Mouse (Mus musculus): ENCODE results near the gene Chrnb2.

Chrnb2 gene

GRCm38 (mm10) chr3:89780102-89780501, 15.7 kb upstream of the Chrnb2 start:
- DNase-seq (ENCODE audit: low read depth, low spot score): no peak

GRCm38 (mm10) chr3:89776001-89776400, 11.6 kb upstream of the Chrnb2 start:
- no peak for DNase-seq (ENCODE audit: low read depth, low spot score)

GRCm38 (mm10) chr3:89774236-89774960, 10.0 kb upstream of the Chrnb2 start:
- DNase-seq (ENCODE audit: low read depth, low spot score): no peak

GRCm38 (mm10) chr3:89773740-89774211, 9.3 kb upstream of the Chrnb2 start:
- no peak for DNase-seq (ENCODE audit: low read depth, low spot score)

GRCm38 (mm10) chr3:89772968-89773709, 8.7 kb upstream of the Chrnb2 start, which contains the start of gene Ube2q1:
Ube2q1 (plus strand) TSS chr3:89773616.
- DNase-seq (ENCODE audit: low read depth, low spot score): peak; percentile 98

GRCm38 (mm10) chr3:89772588-89772967, 8.1 kb upstream of the Chrnb2 start:
- DNase-seq (ENCODE audit: low read depth, low spot score): peak; percentile 78

- no peak for DNase-seq (ENCODE audit: low read depth, low spot score)
These were observed 6.1 kb upstream of the Chrnb2 start for GRCm38 (mm10) chr3:89770425-89771002.

- no peak for DNase-seq (ENCODE audit: low read depth, low spot score)
These were observed 5.2 kb upstream of the Chrnb2 start for GRCm38 (mm10) chr3:89769584-89769983.

GRCm38 (mm10) chr3:89759786-89760185, 4.6 kb downstream of the Chrnb2 start:
- DNase-seq (ENCODE audit: low read depth, low spot score): no peak

GRCm38 (mm10) chr3:89757851-89758250, 6.6 kb downstream of the Chrnb2 start:
- DNase-seq (ENCODE audit: low read depth, low spot score): no peak

GRCm38 (mm10) chr3:89755283-89755682, 9.1 kb downstream of the Chrnb2 start:
- DNase-seq (ENCODE audit: low read depth, low spot score): no peak

GRCm38 (mm10) chr3:89752307-89752706, 12.1 kb downstream of the Chrnb2 start:
- no peak for DNase-seq (ENCODE audit: low read depth, low spot score)

- no peak for DNase-seq (ENCODE audit: low read depth, low spot score)
These were observed 25.9 kb downstream of the Chrnb2 start for GRCm38 (mm10) chr3:89738509-89738908.

GRCm38 (mm10) chr3:89732091-89732490, 32.3 kb downstream of the Chrnb2 start:
- no peak for DNase-seq (ENCODE audit: low read depth, low spot score)

- DNase-seq (ENCODE audit: low read depth, low spot score): peak; percentile 74
These were observed 33.8 kb downstream of the Chrnb2 start for GRCm38 (mm10) chr3:89730350-89731331.

GRCm38 (mm10) chr3:89728848-89729247, 35.6 kb downstream of the Chrnb2 start:
- DNase-seq (ENCODE audit: low read depth, low spot score): no peak

- no peak for DNase-seq (ENCODE audit: low read depth, low spot score)
These were observed 37.4 kb downstream of the Chrnb2 start for GRCm38 (mm10) chr3:89727028-89727427.

- no peak for DNase-seq (ENCODE audit: low read depth, low spot score)
These were observed 40.9 kb downstream of the Chrnb2 start for GRCm38 (mm10) chr3:89723400-89724084.

- DNase-seq (ENCODE audit: low read depth, low spot score): no peak
These were observed 42.4 kb downstream of the Chrnb2 start for GRCm38 (mm10) chr3:89722032-89722431.

GRCm38 (mm10) chr3:89715967-89716256, 48.5 kb downstream of the Chrnb2 start:
- no peak for DNase-seq (ENCODE audit: low read depth, low spot score)

All from skeletal muscle tissue, adult 2 months (tissue).